Mouse (Mus musculus): Measurements from ENCODE around the gene Leap2. TPM values are rescaled to one million over a fixed set of nuclear protein-coding genes. Genes with fewer than 3 reads are reported as not detected.

Leap2 gene
- polyA plus RNA-seq, 1 experiment from 2014 or later = 0.88 TPM

GRCm38 (mm10) chr11:53460192-53460591, 37.2 kb upstream of the Leap2 start:
- ATAC-seq (ENCODE audit: insufficient number of reproducible peaks, insufficient read depth, low FRiP score, low read depth) = no peak
- H3K4me1 ChIP-seq (ENCODE audit: control insufficient read depth, insufficient read depth, low read length) = peaks cover 5% of the 10 kb centered on the region; the same call in 1 of the 2 replicates
- H3K4me2 ChIP-seq (replicated peaks; ENCODE audit: low read depth, low read length) = no peak overlapping the region
- peaks cover 27% of the 10 kb centered on the region for H3K27me3 ChIP-seq (ENCODE audit: control insufficient read depth, insufficient read depth, low read length)
- H3K9me3 ChIP-seq (ENCODE audit: control insufficient read depth, low read depth, low read length) = peaks cover 3% of the 10 kb centered on the region; the same call in 1 of the 2 replicates
- no peak overlapping the region for H3K27ac ChIP-seq (ENCODE audit: low read length)
- H3K9ac ChIP-seq (replicated peaks; ENCODE audit: low read depth, low read length) = no peak overlapping the region
- H3K36me3 ChIP-seq (ENCODE audit: control insufficient read depth, insufficient read depth, low read length) = no peaks in the 10 kb centered on the region
- H3K4me3 ChIP-seq (ENCODE audit: low read depth, low read length) = no peak overlapping the region
- WGBS = 80% methylated on average over 3 of the region's 3 CpGs

- peaks cover 5% of the 10 kb centered on the region; the same call in 1 of the 2 replicates for H3K4me1 ChIP-seq (ENCODE audit: control insufficient read depth, insufficient read depth, low read length)
- no peak overlapping the region for H3K4me3 ChIP-seq (ENCODE audit: low read depth, low read length)
- H3K27me3 ChIP-seq (ENCODE audit: control insufficient read depth, insufficient read depth, low read length) = peaks cover 17% of the 10 kb centered on the region
- no peak overlapping the region for H3K27ac ChIP-seq (ENCODE audit: low read length)
- no peak overlapping the region for H3K4me2 ChIP-seq (replicated peaks; ENCODE audit: low read depth, low read length)
- no peaks in the 10 kb centered on the region for H3K36me3 ChIP-seq (ENCODE audit: control insufficient read depth, insufficient read depth, low read length)
- H3K9me3 ChIP-seq (ENCODE audit: control insufficient read depth, low read depth, low read length) = no peaks in the 10 kb centered on the region
- no peak for ATAC-seq (ENCODE audit: insufficient number of reproducible peaks, insufficient read depth, low FRiP score, low read depth)
- no peak overlapping the region for H3K9ac ChIP-seq (replicated peaks; ENCODE audit: low read depth, low read length)
- 61% methylated on average over 3 of the region's 3 CpGs for WGBS
Measured at GRCm38 (mm10) chr11:53458996-53459395, 36.0 kb upstream of the Leap2 start.

GRCm38 (mm10) chr11:53457372-53457954, 34.5 kb upstream of the Leap2 start:
- H3K36me3 ChIP-seq (ENCODE audit: control insufficient read depth, insufficient read depth, low read length) = no peaks in the 10 kb centered on the region
- H3K4me2 ChIP-seq (replicated peaks; ENCODE audit: low read depth, low read length) = peak overlapping the region; percentile 78
- no peak overlapping the region for H3K27ac ChIP-seq (ENCODE audit: low read length)
- 8% methylated on average over 29 of the region's 29 CpGs for WGBS
- peaks cover 4% of the 10 kb centered on the region; the same call in 1 of the 2 replicates for H3K27me3 ChIP-seq (ENCODE audit: control insufficient read depth, insufficient read depth, low read length)
- no peak; the same call in 1 of the 2 replicates for ATAC-seq (ENCODE audit: insufficient number of reproducible peaks, insufficient read depth, low FRiP score, low read depth)
- peak overlapping the region; percentile 32; the same call in 1 of the 2 replicates for H3K9ac ChIP-seq (replicated peaks; ENCODE audit: low read depth, low read length)
- H3K4me3 ChIP-seq (ENCODE audit: low read depth, low read length) = peak overlapping the region; percentile 49
- no peaks in the 10 kb centered on the region for H3K9me3 ChIP-seq (ENCODE audit: control insufficient read depth, low read depth, low read length)
- no peaks in the 10 kb centered on the region for H3K4me1 ChIP-seq (ENCODE audit: control insufficient read depth, insufficient read depth, low read length)

DNA sequence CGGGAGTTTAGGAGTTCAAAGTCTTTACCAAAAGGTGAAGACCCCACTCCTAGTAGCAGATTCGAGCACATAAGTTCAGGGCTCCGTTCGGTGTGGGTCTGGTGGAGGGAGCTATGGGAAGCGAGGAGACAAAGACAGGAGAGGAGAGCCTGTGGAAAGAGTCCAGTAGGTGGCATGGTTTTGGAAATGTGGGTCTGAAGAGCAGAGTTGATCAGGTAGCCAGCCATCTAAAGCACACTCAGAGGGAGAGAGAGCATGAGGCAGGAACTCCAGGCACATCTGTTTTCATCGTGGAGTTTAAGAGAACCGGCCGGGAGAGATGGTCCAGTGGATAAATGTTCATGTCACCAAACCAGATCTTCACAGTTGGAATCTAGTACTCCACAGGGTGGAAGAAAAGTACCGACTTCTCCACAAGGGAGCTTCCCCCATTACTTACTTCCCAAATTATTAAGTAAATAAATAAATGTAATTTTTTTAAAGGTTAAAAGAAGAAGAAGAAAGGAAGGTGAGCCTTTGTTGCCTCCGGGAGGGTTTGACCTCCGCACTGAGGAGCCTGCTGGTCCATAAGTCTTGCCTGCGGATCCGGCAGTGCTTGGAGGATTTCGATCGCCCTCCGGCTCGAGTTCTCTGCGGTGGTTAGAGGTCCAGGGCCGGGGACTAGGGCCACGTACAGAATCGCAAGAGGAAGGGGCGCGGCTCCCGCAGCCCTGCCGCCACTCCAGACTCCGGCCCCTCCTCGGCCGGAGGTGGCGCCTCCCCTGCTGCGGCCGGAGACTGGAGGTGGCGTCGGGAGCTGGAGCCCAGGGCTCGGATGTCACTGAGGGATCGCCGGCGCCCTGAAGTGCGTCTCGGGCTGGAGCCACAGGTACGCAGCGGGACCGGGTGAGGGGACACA, 33.8 kb upstream of the Leap2 start, which contains the start of the genes Gm10447 and Shroom1:
Gene Gm10447 (minus strand): TSS at position 637 of the 898 bp plus-strand sequence.
Gene Shroom1 (plus strand): TSS at position 732 of the 898 bp plus-strand sequence.
- Histone ChIP-seq H3K4me2 (replicated peaks; ENCODE audit: low read depth, low read length) (peak within 1 kb of the TSS; percentile 78), H3K9ac (replicated peaks; ENCODE audit: low read depth, low read length) (peak within 1 kb of the TSS; percentile 32), H3K27me3 (ENCODE audit: control insufficient read depth, insufficient read depth, low read length) (0 out of 2 replicates have a peak, but pooled peaks cover under 1% of the 10 kb centered on the region), H3K36me3 (ENCODE audit: control insufficient read depth, insufficient read depth, low read length) (no peaks in the 10 kb centered on the region), H3K4me3 (ENCODE audit: low read depth, low read length) (peak within 1 kb of the TSS; percentile 49), H3K27ac (ENCODE audit: low read length) (no peak within 1 kb of the TSS), H3K4me1 (ENCODE audit: control insufficient read depth, insufficient read depth, low read length) (no peaks in the 10 kb centered on the region), H3K9me3 (ENCODE audit: control insufficient read depth, low read depth, low read length) (no peaks in the 10 kb centered on the region)
- peak; percentile 86 for ATAC-seq (ENCODE audit: insufficient number of reproducible peaks, insufficient read depth, low FRiP score, low read depth)
- WGBS = 3% methylated on average over 42 of the region's 42 CpGs

GRCm38 (mm10) chr11:53453031-53453430, 30.1 kb upstream of the Leap2 start:
- H3K4me2 ChIP-seq (replicated peaks; ENCODE audit: low read depth, low read length) = no peak overlapping the region
- no peak overlapping the region for H3K9ac ChIP-seq (replicated peaks; ENCODE audit: low read depth, low read length)
- no peaks in the 10 kb centered on the region for H3K9me3 ChIP-seq (ENCODE audit: control insufficient read depth, low read depth, low read length)
- H3K27me3 ChIP-seq (ENCODE audit: control insufficient read depth, insufficient read depth, low read length) = no peaks in the 10 kb centered on the region
- no peaks in the 10 kb centered on the region for H3K36me3 ChIP-seq (ENCODE audit: control insufficient read depth, insufficient read depth, low read length)
- 82% methylated on average over 5 of the region's 5 CpGs for WGBS
- no peaks in the 10 kb centered on the region for H3K4me1 ChIP-seq (ENCODE audit: control insufficient read depth, insufficient read depth, low read length)
- H3K4me3 ChIP-seq (ENCODE audit: low read depth, low read length) = no peak overlapping the region
- no peak overlapping the region for H3K27ac ChIP-seq (ENCODE audit: low read length)
- ATAC-seq (ENCODE audit: insufficient number of reproducible peaks, insufficient read depth, low FRiP score, low read depth) = no peak

DNA sequence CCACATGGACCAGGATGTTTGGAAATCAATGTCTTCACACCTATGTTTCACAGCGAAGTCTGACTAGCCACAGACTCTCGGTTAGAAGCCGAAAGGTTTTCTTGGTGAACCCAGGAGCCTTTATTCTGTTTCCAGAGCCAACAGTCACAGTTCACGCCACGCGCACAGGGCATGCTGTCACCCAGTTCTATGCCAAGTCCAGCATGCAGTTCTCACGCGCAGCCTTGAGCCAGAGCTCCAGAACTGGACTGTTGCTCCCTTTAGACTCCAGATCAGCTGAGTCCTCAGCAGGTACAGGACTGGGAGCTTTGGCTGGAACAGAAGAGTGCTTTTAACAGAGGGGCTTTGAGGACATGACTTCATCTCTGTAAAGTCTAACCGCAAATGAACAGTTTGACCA, 29.4 kb upstream of the Leap2 start:
- Histone ChIP-seq H3K4me1 (ENCODE audit: control insufficient read depth, insufficient read depth, low read length) (no peaks in the 10 kb centered on the region), H3K4me3 (ENCODE audit: low read depth, low read length) (no peak overlapping the region), H3K9me3 (ENCODE audit: control insufficient read depth, low read depth, low read length) (no peaks in the 10 kb centered on the region), H3K4me2 (replicated peaks; ENCODE audit: low read depth, low read length) (no peak overlapping the region), H3K36me3 (ENCODE audit: control insufficient read depth, insufficient read depth, low read length) (no peaks in the 10 kb centered on the region), H3K9ac (replicated peaks; ENCODE audit: low read depth, low read length) (no peak overlapping the region), H3K27ac (ENCODE audit: low read length) (no peak overlapping the region), H3K27me3 (ENCODE audit: control insufficient read depth, insufficient read depth, low read length) (no peaks in the 10 kb centered on the region)
- ATAC-seq (ENCODE audit: insufficient number of reproducible peaks, insufficient read depth, low FRiP score, low read depth) = no peak
- WGBS = 95% methylated on average over 9 of the region's 9 CpGs

DNA sequence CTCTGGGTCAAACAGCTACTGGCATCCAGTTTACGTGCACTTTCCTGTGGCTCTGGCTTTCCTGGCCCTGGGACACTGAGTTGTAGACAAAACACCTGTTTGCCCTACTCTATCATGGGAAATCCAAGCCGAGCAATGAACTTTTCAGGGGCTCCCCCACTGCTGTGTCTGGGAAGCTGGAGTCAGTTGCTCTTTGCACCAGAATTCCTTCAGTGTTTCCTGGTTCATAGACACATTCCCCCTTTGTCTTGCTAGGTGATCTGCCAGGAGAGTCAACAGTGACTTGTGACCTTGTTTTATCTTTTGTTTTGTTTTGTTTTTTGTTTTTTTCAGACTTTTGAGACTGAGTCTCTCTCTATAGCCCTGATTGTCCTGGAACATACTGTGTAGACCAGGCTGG, 28.4 kb upstream of the Leap2 start:
- H3K4me3 ChIP-seq (ENCODE audit: low read depth, low read length) = no peak overlapping the region
- H3K9ac ChIP-seq (replicated peaks; ENCODE audit: low read depth, low read length) = no peak overlapping the region
- no peak overlapping the region for H3K4me2 ChIP-seq (replicated peaks; ENCODE audit: low read depth, low read length)
- ATAC-seq (ENCODE audit: insufficient number of reproducible peaks, insufficient read depth, low FRiP score, low read depth) = no peak
- no peaks in the 10 kb centered on the region for H3K27me3 ChIP-seq (ENCODE audit: control insufficient read depth, insufficient read depth, low read length)
- H3K4me1 ChIP-seq (ENCODE audit: control insufficient read depth, insufficient read depth, low read length) = no peaks in the 10 kb centered on the region
- WGBS = 44% methylated on average over 2 of the region's 2 CpGs
- H3K9me3 ChIP-seq (ENCODE audit: control insufficient read depth, low read depth, low read length) = no peaks in the 10 kb centered on the region
- H3K27ac ChIP-seq (ENCODE audit: low read length) = no peak overlapping the region
- no peaks in the 10 kb centered on the region for H3K36me3 ChIP-seq (ENCODE audit: control insufficient read depth, insufficient read depth, low read length)

DNA sequence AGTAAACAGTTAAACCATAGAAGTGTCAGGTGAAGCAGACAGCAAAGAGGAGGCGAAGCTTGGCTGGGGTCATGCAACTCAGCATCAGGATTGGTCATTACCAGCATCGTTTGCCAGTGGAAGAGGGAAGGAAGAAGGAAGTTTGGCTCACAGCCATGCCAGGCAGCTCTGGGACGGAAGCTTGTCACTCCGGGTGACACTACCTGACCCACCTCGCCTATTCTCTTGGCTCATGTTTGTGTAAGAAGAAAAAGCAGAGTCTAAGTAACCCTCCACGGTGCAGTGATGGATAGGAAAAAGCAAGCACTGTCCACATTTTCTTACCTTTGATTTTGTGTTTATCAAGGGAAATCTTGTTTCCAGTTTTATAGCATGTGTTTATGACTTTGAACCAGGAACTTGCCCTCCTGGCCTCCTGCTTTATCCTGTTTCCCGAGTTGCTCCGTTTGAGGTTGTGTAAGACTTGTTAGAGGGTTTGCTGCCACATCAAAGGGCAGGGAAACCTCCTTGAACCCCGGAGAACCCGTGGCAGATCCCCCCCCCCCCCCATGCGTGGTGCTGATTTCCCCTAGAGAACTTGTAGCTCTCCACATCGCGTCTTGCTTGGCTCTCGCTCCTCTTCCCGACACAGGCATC, 27.2 kb upstream of the Leap2 start:
- H3K4me2 ChIP-seq (replicated peaks; ENCODE audit: low read depth, low read length) = no peak overlapping the region

More for the DNA sequence above, 27.2 kb upstream of the Leap2 start:
- Histone ChIP-seq H3K9ac (replicated peaks; ENCODE audit: low read depth, low read length) (no peak overlapping the region), H3K4me1 (ENCODE audit: control insufficient read depth, insufficient read depth, low read length) (no peaks in the 10 kb centered on the region), H3K27me3 (ENCODE audit: control insufficient read depth, insufficient read depth, low read length) (no peaks in the 10 kb centered on the region), H3K9me3 (ENCODE audit: control insufficient read depth, low read depth, low read length) (no peaks in the 10 kb centered on the region), H3K4me3 (ENCODE audit: low read depth, low read length) (no peak overlapping the region), H3K27ac (ENCODE audit: low read length) (no peak overlapping the region), H3K36me3 (ENCODE audit: control insufficient read depth, insufficient read depth, low read length) (no peaks in the 10 kb centered on the region)
- 41% methylated on average over 15 of the region's 15 CpGs for WGBS
- ATAC-seq (ENCODE audit: insufficient number of reproducible peaks, insufficient read depth, low FRiP score, low read depth) = no peak

Data from stomach, embryonic 14.5 days (tissue).